Mouse (Mus musculus) left cerebral cortex, adult 18-20 months (tissue): ENCODE data around the gene Gramd4. TPM values are rescaled to one million over a fixed set of nuclear protein-coding genes. Genes with fewer than 3 reads are reported as not detected.
"Not testable (repeated sequence)": the region's sequence is repeated elsewhere in the genome, so short reads cannot be mapped to it uniquely, and the experiment has no call there.

ENCODE experiments used
- DNase-seq, 2 experiments: peaks; one replicate each; pipeline ENCODE4 v3.0.0; 2021 to 2022; ENCODE audit warnings: low spot score in 2 of 2, mixed read lengths in 1 of 2
- total RNA-seq, 2 experiments: library from RNA; stranded (reverse); gene quantifications; 2 replicates each; pipeline ENCODE4 v1.2.3; 2021

The Gramd4 gene
- total RNA-seq, 2 experiments from 2014 or later = 44.2 to 49.4 TPM

GRCm38 (mm10) chr15:86050170-86050743, 7.2 kb upstream of the Gramd4 start:
- no peak for DNase-seq

- no peak for DNase-seq
Observed at GRCm38 (mm10) chr15:86051152-86051551, 6.3 kb upstream of the Gramd4 start.

- DNase-seq = no peak
Observed at GRCm38 (mm10) chr15:86051878-86052478, 5.5 kb upstream of the Gramd4 start.

GRCm38 (mm10) chr15:86053890-86054536, 3.5 kb upstream of the Gramd4 start:
- DNase-seq = peak; percentile 81 to 85

GRCm38 (mm10) chr15:86054861-86055260, 2.6 kb upstream of the Gramd4 start:
- DNase-seq = not testable (repeated sequence)

GRCm38 (mm10) chr15:86056221-86056760, 1.2 kb upstream of the Gramd4 start:
- no peak for DNase-seq

GRCm38 (mm10) chr15:86057908-86058307, 413 bp downstream of the Gramd4 start:
- DNase-seq = no peak

- DNase-seq = peak; percentile 79 to 90
Observed at GRCm38 (mm10) chr15:86058394-86058915, 960 bp downstream of the Gramd4 start.

GRCm38 (mm10) chr15:86058931-86059834, 1.7 kb downstream of the Gramd4 start:
- no peak for DNase-seq

- no peak for DNase-seq
Observed at GRCm38 (mm10) chr15:86059835-86060380, 2.4 kb downstream of the Gramd4 start.

GRCm38 (mm10) chr15:86060581-86060980, 3.1 kb downstream of the Gramd4 start:
- no peak for DNase-seq

- no peak for DNase-seq
Observed at GRCm38 (mm10) chr15:86061221-86061620, 3.7 kb downstream of the Gramd4 start.

- DNase-seq = no peak
Observed at GRCm38 (mm10) chr15:86061848-86062481, 4.5 kb downstream of the Gramd4 start.

- no peak for DNase-seq
Observed at GRCm38 (mm10) chr15:86064191-86064849, 6.8 kb downstream of the Gramd4 start.

- DNase-seq = no peak
Observed at GRCm38 (mm10) chr15:86064850-86065229, 7.3 kb downstream of the Gramd4 start.

GRCm38 (mm10) chr15:86065367-86065766, 7.9 kb downstream of the Gramd4 start:
- no peak for DNase-seq

GRCm38 (mm10) chr15:86066836-86067580, 9.5 kb downstream of the Gramd4 start:
- DNase-seq = peak; percentile 58 to 70

- DNase-seq = peak in 1 of 2 experiments; percentile 42
Observed at GRCm38 (mm10) chr15:86067581-86067910, 10.1 kb downstream of the Gramd4 start.

GRCm38 (mm10) chr15:86067941-86068495, 10.5 kb downstream of the Gramd4 start:
- DNase-seq = no peak
